Mouse (Mus musculus): ENCODE results near the gene Rgsl1.
"Not testable (repeated sequence)": the region's sequence is repeated elsewhere in the genome, so short reads cannot be mapped to it uniquely, and the experiment has no call there.

Rgsl1 gene

DNA sequence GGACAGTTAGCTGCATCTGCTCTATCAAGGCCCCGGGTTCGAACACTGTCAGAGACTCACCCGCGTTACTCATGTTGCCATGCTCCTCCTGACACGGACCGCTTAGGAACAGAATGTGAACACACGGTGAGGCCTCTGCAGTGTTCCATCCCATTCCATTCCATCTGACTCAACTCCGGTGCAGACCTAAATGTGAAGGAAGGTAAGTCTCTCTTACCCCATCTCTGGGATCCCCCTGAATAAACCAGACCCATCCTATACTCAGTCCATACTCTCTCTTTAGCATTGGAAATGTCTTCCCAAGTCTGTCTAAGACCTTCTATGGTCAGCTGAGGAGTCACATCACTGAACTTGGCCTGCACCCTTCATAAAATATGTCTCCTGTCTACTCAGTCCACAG is at the start of gene Rgsl1:
Gene Rgsl1 (minus strand): TSS at position 101 of the 400 bp plus-strand sequence.
- DNase-seq (ENCODE audit: low read depth, low spot score), result no peak

DNA sequence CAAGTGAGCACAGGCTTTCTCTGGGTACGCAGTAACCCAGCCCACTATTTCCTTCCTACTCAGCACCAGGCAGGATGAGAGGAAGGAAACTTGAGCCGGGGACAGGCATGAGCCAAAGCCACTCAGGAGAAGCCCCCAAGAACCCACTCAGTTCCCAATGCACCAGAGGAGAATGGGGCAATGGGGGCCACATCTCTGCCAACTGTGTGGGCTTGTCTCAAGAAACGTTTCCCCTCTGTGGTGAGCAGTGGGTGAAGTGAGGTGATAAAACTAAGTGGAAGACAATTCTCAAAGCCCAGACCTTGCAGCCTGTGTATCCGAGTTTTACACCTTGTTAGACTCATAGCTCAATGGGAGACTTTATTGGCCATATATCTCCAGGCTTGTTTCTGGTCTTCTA is 47.5 kb upstream of the Rgsl1 start, which contains the start of gene Teddm1a:
Gene Teddm1a (plus strand): TSS at position 301 of the 400 bp plus-strand sequence.
- DNase-seq (ENCODE audit: low read depth, low spot score), result no peak

DNA sequence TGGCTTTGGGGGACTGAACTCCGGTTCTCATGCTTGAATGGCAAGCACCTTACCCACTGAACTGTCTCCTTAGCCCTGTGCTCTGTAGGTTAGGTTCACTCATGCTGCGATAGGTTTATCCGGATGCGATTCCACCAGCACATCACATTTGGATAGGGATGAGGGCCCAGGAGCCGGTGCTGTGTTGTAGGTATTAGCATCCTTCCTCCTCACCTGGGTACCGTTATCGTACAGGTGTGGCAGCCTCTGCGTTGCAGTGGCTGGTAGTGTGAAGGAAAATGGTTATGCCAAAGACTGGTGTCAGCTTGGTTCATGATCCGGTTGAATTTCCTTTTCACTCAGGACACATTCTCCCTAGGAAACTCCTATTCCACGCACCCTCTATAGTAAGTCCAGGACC is 46.2 kb upstream of the Rgsl1 start:
- no peak for DNase-seq (ENCODE audit: low read depth, low spot score)

DNA sequence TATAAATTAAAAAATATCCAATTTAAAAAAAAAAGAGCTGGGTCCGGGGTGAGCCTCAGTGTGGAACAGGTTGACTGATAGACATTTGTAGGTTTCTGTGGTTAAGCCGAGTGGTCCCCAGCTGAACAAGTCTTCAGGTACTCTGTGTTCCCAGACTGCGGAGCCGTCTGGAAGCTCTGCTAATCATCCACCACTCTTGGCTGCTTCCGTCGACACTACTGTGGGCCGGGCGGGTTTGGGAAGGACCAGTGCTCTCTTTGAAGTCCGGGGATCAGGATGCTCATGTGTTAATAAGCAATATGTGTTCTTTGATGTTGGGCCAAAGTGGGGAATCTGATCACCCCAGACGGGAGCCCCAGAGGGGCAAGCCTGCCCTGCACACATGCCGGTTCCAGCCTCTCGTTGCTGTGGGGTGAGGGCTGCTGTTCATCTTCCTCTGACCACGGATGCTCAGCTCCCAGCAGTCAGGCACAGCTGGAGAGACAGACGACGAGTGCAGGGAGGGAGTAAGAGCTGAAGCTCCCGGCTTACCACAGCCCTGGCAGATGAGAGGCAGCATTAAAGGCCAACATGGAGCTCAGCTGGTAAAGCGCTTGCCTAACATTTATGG is 42.2 kb upstream of the Rgsl1 start:
- DNase-seq (ENCODE audit: low read depth, low spot score), result no peak

DNA sequence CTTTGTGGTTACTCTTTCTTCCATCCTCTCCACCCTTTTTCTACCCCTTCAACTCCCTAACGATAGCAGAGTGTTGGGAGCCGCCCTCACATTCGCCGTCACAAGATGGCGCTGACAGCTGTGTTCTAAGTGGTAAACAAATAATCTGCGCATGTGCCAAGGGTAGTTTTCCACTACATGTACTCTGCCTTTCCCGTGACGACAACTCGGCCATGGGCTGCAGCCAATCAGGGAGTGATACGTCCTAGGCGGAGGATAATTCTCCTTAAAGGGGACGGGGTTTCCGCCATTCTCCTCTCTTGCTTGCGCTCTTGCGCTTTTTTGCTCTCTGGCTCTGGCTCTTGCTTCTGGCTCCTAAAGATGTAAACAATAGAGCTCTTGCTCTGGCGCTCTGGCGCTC is 36.4 kb upstream of the Rgsl1 start:
- not testable (repeated sequence) for DNase-seq (ENCODE audit: low read depth, low spot score)

DNA sequence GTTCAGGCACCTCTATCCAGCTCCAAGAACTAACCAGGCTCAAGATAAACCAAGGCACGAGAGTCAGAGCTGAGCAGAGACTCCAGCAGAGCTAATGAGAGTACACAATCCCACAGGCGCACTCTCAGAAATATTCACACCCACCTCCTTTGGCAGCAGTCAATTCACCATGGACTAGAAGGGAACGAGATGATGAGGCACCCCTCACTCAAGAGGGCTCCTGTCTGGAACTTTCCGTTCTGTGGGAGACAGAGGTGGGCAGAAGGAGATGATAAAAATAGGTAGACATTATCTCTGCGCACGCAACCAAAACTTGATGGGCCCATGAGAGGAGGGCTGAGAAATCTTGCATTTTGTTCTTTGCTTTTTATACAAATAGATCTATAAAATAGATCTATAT is 30.1 kb upstream of the Rgsl1 start, which contains the start of gene Teddm1b:
Gene Teddm1b (plus strand): TSS at position 301 of the 400 bp plus-strand sequence.
- DNase-seq (ENCODE audit: low read depth, low spot score), result no peak

DNA sequence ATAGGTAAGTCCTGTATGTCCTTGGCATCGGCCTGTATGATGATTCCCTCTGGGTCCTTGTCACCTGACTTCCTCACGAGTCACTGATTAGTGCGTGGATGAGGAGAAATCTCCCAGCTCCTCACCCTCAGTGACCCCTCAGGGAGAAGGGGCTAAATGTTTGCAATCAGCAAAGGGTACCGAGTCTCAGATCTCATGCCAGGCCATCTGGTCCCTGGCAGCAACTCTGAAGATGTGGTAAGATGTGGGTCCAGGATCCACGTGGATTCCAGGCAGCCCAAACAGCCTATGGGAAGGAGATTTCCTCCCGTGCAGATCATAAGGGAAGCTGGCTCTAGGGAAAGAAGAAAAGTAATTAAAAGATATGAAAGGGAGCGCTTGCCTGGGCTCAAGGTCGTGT is 12.0 kb upstream of the Rgsl1 start:
- no peak for DNase-seq (ENCODE audit: low read depth, low spot score)

DNA sequence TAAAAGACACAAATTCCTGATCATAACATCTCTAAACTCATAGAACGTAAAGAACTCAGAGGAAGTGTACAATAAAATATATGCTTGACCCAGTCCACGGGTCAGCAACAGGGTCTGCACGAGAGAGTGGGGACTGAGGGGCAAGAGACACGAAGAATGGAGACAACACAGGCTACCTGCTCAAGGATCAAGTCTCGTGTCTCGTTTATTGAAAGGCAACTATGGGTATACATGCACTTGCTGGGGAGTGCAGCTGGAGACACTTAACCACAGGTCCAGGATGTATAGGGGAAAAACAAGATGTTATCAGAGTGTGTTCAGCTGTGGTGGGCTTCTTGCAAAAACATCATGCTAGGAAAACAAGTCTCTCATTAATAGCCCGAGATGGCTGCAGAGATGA is 8.8 kb upstream of the Rgsl1 start:
- not testable (repeated sequence) for DNase-seq (ENCODE audit: low read depth, low spot score)

DNA sequence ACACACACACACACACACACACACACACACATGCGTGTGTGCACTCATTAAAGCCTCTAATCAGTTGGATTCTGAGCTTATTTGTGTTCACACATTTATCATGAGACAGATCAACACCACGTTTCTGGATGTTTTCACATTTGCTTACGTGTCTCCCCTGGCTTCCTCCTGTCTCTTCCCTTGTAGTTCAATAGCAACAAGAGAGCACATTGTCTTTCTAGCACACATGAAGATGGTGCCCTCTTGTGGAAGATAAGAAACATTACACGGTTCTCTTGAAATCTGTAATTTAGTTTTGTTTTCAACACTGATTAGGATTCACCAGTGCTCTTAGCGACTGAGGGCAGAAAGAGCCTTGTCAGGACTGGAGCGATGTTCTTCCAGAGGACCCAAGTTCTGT is 2.9 kb upstream of the Rgsl1 start:
- no peak for DNase-seq (ENCODE audit: low read depth, low spot score)

DNA sequence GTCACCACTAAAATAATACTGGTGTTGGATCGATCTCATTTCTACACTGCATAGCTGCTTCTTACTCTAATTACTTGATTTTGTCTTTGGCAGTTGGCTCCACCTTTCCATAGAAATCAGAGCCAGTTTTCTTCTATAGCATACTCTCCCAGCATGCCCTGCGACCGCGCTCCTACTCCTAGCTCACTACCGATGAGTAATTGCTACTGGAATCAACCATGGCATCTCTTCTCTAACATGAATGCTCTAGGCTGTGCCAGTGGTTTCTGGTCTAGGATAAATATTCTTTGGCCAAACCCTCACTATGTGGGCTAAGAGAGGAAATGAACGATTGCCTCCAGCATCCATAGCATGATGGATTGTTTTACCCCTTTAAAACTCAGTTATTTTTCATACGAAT is 2.5 kb upstream of the Rgsl1 start:
- DNase-seq (ENCODE audit: low read depth, low spot score), result no peak

DNA sequence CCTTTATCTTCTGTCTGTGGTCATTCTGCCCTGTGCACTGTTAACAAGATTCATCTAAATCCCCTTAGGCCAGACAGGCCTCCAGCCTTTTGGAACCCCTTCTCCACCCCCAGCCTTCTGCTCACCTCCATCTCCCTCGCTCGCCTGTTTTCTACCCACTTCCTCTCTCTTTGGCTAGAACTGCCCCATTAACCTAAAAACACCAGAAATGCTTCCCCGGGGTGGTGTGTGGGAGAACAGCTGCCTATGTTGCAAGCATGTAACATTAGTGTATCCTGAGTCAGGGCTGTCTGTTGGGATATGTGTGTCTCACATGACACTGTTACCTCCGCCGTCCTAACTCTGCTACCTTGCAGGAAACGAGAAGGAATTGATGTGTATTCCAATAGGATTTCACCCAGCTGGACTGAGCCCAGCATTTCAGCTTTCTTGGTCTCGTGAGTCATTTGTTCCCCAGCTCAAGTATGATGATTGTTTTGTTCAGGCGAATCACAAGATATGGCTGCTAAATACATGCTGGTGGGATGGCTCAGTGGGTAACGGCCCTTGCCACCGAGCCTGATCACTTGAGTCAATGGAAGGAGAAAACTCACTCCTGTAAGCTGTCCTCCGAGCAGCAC is 1.7 kb downstream of the Rgsl1 start:
- no peak for DNase-seq (ENCODE audit: low read depth, low spot score)

DNA sequence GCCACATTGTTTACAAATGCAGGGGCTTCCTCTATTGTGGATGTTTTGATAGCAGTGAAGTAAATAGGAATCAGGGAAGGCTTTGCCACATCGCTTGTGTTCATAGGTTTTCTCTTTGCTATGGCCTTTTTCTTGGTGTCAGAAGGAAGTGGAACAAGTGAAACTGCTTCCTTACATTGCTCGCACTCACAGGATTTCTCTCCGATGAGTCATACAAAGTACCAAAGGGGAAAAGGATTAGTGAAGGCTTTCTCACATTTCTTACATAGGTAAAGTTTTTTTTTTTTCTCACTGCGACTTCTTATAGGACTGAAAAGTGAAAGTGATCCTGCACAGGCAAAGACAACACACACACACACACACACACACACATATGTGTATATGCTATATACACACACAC is 7.9 kb downstream of the Rgsl1 start:
- no peak for DNase-seq (ENCODE audit: low read depth, low spot score)

DNA sequence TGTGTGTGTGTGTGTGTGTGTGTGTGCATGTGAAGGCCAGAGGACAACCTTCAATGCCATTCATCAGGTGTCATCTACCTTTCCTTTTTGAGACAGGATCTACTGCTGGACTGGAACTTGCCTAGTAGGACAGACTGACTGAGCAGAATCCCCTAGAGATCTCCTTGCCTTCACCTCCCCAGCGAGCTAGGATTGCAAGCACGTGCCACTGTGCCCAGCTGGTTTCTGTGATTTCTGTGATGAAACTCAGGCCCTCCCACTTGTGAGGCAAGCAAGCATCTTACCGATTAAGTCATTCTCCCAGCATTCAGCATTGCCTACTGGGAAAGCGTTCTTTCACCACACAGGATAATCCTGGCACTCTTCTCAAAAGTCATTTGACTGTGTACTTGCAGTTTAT is 13.2 kb downstream of the Rgsl1 start:
- no peak for DNase-seq (ENCODE audit: low read depth, low spot score)

DNA sequence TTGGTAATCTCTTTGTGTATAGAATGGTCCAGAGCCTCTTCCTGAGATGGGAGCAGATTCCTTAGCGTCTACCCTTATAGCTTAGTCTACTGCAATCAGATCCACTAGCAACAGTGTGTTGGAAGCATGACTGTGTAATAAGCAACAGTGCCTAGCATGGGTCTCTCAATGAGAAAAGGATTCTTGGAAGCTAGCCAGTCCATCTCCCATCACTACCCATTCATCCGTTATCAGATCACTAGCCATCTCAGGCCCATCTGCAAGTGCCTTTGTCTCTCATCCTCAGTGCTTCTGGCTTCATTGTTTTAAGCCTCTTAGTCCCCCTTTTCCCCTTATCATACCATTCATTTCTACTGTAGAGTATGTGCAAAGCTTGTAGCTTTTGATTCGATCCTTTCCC is 23.7 kb downstream of the Rgsl1 start:
- DNase-seq (ENCODE audit: low read depth, low spot score), result no peak

DNA sequence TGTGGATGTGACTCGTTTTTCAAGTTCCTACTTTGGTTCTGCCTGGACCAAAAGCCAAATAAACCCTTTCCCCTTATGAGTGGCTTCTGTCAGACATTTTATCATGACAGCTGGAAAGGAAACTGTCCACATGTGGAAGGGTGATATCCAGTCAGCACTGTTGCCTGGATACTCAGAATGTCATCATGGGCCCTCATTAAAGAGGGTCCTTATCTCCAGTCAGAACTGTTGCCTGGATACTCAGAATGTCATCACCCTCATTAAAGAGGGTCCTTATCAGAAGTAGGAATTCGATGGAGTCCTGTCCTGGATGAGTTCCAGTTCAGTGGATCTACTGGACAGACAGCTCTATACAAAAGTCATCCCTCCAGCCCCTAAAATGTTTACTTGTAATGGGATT is 29.7 kb downstream of the Rgsl1 start:
- DNase-seq (ENCODE audit: low read depth, low spot score), result no peak

DNA sequence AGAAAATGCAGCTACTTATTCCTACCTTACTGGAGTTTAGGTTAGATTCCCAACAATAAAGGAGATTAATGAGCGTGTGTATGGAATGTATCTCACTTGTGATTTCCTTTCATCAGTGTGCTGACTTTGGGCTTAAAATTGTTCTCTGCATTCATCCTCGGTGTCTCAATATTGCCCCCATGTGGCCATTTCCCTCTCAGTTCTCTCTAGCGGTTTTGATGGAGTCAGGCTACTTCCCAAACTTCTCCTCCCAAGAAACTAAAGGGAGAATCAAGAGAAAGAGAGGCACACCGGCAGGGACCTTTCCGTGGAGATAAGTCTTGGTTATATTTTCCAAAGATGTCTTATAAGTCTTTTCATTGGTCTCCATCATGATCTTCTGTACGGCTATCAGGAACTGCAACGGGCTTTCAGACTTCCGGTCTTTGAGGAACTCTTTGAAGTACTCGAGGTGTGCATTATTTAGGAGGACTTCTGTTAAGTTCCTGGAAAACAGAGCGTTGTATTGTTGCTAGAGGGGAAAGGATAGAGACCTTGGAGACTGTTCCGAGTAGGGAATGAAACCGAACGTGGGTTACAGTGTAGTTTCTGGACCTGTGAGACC is 36.5 kb downstream of the Rgsl1 start:
- DNase-seq (ENCODE audit: low read depth, low spot score), result peak; percentile 57

DNA sequence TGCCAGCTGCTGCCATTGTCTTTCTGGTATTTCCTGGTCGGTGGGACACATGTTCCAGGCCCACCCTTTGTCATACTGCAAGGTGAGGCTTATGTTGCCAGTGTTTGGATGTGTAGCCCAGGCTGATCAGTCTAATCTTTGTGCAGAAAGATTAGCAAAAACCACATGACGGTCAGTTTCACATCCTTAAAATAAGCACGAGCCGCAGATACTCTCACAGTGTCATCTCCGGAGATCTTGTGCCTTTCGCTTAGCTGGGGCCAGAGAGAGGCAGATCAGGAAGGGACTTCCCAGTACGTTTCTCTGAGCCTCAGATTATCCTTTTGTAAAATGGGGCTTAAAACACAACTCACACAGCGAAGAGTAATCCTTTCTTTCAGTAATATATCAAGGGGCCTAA is 40.4 kb downstream of the Rgsl1 start:
- no peak for DNase-seq (ENCODE audit: low read depth, low spot score)

DNA sequence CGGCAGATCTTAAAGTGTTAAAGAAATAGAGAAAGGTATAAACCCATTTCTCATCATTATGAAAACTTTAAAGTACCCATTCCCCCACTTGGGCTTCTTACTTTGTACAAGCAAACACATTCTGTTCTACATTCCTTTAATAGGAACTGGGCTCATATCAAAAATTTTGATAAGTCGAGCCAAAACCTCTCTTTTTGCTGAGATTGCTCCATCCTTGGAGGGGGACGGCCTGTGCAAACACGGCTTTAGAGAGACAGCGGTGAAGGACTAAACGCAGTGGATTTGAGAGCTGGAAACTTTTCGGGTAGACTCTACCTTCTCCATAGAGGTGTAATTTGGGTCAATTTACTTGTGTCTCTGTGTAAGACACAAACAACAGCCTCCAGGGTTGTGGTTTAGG is 41.3 kb downstream of the Rgsl1 start:
- no peak for DNase-seq (ENCODE audit: low read depth, low spot score)

DNA sequence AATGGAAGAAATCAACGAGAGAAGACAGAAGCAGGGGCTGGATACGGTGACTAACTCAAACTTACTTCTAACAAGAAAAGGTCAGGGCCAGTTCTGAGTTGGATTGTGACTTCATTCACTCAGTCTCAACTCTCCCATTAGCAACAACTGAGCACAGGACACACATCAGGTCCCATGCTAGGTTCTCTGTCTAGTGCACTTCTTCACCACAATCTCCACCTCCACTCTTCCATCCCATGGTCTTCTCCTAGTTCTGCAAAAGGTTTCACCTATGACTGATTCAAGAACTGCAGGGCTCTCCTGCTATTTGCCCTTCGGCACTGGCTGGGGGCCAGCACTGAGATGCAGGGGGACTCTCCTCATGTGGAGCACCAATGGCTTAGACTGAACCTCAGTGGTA is 49.7 kb downstream of the Rgsl1 start:
- DNase-seq (ENCODE audit: low read depth, low spot score), result no peak

DNA sequence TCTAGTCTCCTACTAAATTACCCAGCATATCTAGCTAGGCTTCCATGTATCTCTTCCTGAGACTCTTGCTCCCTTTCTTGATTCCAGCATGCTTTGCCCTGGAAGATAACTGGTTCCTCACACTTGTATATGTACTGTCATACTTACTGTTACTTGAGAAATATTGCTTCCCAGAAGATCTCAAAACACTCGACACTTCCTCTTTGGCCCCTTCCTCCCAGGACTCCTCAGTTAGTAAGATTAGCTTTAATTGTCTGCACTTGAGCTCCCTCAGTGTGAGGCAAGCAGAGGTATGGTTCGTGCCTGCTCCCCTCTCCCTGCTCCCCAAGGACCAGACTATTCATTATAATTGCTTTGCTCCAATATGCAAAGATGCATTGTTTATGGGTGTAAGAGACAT is 53.2 kb downstream of the Rgsl1 start:
- no peak for DNase-seq (ENCODE audit: low read depth, low spot score)

DNA sequence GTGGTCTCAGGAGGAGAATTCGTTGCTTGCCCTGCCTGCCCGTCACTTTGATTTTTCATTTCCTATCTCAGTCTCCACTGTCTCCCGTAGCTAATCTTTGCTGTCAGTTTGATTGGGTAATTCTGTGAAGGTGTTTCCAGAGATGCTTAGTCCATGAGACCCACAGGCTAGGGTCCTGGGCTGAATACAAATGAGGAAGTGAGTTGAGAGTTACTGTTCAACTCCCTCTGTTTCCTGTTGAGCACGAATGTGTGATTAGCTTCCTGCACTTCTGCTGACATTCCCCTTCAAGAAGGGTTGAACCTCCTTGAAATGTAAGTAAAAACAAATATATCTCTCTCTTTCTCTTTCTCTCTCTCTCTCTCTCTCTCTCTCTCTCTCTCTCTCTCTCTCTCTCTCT is 58.3 kb downstream of the Rgsl1 start:
- no peak for DNase-seq (ENCODE audit: low read depth, low spot score)

DNA sequence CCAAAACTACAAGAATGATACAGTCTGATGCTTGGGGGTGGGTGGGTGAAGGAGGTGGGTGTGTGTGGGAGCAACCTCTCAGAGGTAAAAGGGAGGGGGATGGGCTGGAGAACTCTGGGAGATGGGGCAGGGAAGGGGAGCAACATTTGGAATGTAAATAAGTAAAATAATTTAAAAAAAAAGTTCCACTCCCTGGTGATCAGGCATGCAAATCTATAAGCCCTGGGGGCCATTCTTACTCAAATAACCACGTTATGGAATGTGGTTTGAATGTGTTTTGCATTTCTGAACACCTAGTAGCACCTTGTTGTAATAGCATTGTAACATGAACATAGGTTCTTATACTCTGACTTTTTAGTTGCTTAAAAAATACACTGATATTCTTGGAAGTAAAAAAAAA is 60.6 kb downstream of the Rgsl1 start:
- DNase-seq (ENCODE audit: low read depth, low spot score), result no peak

DNA sequence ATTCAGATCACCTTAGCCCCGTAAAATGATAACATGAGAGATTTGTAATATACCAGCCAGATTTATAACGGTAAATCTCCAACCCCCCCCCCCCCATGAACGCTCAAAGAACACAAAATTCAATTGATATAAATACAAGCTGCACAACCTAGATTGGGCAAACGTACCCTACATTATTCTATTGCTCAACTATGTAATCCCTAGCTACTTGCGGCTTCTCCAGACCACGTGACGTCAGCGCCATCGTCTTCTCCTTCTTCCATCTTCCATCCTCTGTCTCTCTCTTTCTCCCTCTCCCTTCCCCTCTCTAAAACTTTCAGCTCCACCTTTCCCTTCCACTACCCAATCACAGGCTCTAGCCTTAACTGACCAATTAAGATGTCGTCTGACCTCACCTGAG is 65.7 kb downstream of the Rgsl1 start:
- DNase-seq (ENCODE audit: low read depth, low spot score), result no peak
